Mouse (Mus musculus) megakaryocyte, embryonic 14.5 days (primary cell): Measurements from ENCODE around the gene Marc2. TPM values are rescaled to one million over a fixed set of nuclear protein-coding genes. Genes with fewer than 3 reads are reported as not detected.

Source experiments
- H3K27me3 ChIP-seq: replicated peaks from 2 replicates; pipeline ENCODE3; 2012; ENCODE audit warnings: inconsistent platforms
- H3K36me3 ChIP-seq: replicated peaks from 2 replicates; pipeline ENCODE3; 2012; ENCODE audit warnings: low read length, inconsistent platforms, mixed read lengths
- H3K4me1 ChIP-seq: 2 replicates; pipeline ENCODE4 v1.6.1; 2012; ENCODE audit warnings: inconsistent platforms
- H3K4me3 ChIP-seq: replicated peaks from 2 replicates; pipeline ENCODE3; 2012; ENCODE audit warnings: moderate library complexity, mild to moderate bottlenecking, inconsistent platforms
- H3K9me3 ChIP-seq: 2 replicates; pipeline ENCODE4 v1.6.1; 2012; ENCODE audit warnings: inconsistent platforms
- FLI1 ChIP-seq: IDR thresholded peaks from 2 replicates; pipeline ENCODE4 v1.6.1; 2012; ENCODE audit warnings: low read length, inconsistent platforms, mixed read lengths
- GATA1 ChIP-seq: IDR thresholded peaks from 3 replicates; pipeline ENCODE4 v1.6.1; 2012; ENCODE audit warnings: mixed read lengths, low read length, inconsistent platforms, borderline replicate concordance
- polyA plus RNA-seq: library from polyadenylated mRNA; stranded (reverse); fragments of >175 nt; gene quantifications from 2 replicates; pipeline ENCODE4 v1.2.3, GENCODE M21; 2012; ENCODE audit warnings: low replicate concordance; ENCODE audit not compliant: insufficient read depth

Marc2 gene
- polyA plus RNA-seq, 1 experiment: 111 TPM

DNA sequence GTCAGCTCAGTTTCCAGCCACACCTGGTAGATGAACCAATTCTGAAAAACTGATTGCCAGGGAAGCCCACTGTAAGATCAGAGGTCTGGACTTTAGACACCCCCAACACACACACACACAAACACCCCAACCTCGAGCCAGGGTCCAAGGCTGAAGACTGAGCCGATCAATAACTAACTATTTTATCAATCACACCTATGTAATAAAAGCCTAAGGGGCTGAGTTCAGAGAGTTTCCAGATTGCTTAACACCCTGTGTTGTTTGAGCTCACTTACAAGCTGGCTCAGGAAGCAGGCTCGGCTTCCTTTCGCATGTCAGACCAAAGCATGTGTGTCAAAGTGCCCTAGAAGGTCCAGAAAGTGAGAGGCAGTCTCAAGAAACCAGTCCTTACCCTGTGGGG lies 8.6 kb downstream of the Marc2 start:
- Histone ChIP-seq H3K4me3 (no peak overlapping the region), H3K4me1 (peaks cover 31% of the 10 kb centered on the region), H3K36me3 (peaks cover 95% of the 10 kb centered on the region), H3K9me3 (peaks cover 4% of the 10 kb centered on the region; the same call in 1 of the 2 replicates), H3K27me3 (no peaks in the 10 kb centered on the region)
- TF ChIP-seq GATA1 (no peak), FLI1 (no peak)

DNA sequence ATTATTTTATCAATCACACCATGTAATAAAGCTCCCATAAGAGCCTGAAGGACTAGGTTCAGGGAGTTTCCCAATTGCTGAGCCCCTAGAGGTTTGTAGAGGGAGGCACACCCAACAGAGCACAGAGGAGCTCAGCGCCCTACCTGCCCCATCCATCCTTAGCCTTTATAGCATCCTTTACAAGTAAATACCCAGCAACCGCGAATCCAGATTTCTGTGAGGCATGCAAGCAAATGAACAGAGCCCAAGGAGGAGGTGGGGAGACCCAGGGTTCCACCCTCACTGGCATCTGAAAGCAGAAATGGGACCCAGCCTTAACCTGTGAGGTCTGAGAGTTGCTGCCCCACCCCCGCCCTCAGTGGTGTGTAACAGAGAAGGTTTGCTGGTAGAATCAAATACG lies 9.9 kb downstream of the Marc2 start:
- H3K4me3 ChIP-seq: no peak overlapping the region
- peaks cover 4% of the 10 kb centered on the region; the same call in 1 of the 2 replicates for H3K9me3 ChIP-seq
- no peak for TF ChIP-seq FLI1
- no peak for TF ChIP-seq GATA1
- peaks cover 97% of the 10 kb centered on the region for H3K36me3 ChIP-seq
- H3K27me3 ChIP-seq: no peaks in the 10 kb centered on the region
- H3K4me1 ChIP-seq: peaks cover 18% of the 10 kb centered on the region

DNA sequence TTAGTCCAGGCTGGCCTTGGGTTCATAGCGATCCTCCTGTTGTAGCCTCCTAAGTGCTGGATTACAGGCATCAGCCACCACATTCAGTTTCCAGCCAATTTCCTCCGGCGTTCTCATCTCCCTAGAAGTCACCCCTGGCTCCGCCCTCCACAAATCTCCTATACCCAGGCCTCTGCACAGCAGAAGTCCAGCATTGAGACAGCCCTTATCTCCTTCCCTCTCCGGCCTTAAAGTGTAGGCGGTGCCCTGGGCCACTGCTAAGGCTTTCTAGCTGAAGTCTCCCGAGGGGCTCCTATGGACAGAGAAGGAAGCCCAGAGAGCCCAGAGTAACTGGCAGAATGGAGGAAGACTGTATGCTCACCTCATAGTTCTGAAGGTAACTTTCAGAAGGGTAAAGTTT lies 12.8 kb downstream of the Marc2 start:
- no peaks in the 10 kb centered on the region for H3K27me3 ChIP-seq
- H3K36me3 ChIP-seq: peaks cover 97% of the 10 kb centered on the region
- no peak for TF ChIP-seq GATA1
- H3K4me3 ChIP-seq: no peak overlapping the region
- peaks cover 4% of the 10 kb centered on the region; the same call in 1 of the 2 replicates for H3K9me3 ChIP-seq
- H3K4me1 ChIP-seq: peaks cover 10% of the 10 kb centered on the region; the same call in 1 of the 2 replicates

DNA sequence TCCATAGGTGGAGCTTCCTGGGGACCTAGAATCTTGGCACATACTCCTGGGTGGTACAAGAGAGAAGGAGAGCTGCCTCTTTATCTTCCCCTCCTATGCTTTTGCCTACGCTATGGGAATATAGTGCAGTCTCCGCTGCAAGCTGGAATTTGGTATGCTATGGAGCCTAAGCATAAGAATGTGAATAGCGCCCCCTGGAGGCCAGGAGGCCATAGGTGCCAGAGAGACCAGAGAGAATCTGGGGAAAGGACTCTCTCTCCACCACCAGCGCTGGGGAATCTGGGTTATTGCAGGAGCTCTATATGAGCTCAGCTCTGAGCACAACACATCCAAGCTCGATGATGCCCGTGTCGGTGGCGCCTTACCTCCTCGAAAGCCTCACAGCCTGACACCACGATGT lies 14.0 kb downstream of the Marc2 start:
- Histone ChIP-seq H3K27me3 (no peaks in the 10 kb centered on the region), H3K9me3 (peaks cover 4% of the 10 kb centered on the region; the same call in 1 of the 2 replicates), H3K4me3 (no peak overlapping the region), H3K36me3 (peaks cover 96% of the 10 kb centered on the region), H3K4me1 (0 out of 2 replicates have a peak, but pooled peaks cover 6% of the 10 kb centered on the region)
- no peak for TF ChIP-seq FLI1
- no peak for TF ChIP-seq GATA1

DNA sequence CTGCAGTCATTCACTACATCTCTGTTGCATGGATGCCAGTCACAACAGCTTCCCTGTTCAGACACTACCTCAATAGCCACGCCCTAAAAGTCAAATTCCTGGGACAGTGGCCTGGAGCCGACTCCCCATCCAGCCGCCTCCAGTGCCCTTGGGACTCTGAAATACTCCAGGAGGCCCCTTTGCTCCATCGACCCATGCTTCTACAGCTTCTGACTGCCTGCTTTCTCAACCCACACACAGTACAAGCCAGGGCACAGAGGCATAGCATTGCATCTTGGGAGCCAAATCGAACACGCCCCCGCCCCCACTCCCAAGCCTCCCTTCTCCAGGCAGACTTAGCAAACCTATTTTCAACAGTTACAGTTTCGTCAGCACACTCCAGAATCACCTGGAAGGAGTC lies 16.4 kb downstream of the Marc2 start:
- no peaks in the 10 kb centered on the region for H3K27me3 ChIP-seq
- H3K4me3 ChIP-seq: no peak overlapping the region
- peaks cover 94% of the 10 kb centered on the region for H3K36me3 ChIP-seq
- TF ChIP-seq FLI1: no peak
- TF ChIP-seq GATA1: no peak
- peaks cover 2% of the 10 kb centered on the region; the same call in 1 of the 2 replicates for H3K9me3 ChIP-seq
- peaks cover 3% of the 10 kb centered on the region for H3K4me1 ChIP-seq

DNA sequence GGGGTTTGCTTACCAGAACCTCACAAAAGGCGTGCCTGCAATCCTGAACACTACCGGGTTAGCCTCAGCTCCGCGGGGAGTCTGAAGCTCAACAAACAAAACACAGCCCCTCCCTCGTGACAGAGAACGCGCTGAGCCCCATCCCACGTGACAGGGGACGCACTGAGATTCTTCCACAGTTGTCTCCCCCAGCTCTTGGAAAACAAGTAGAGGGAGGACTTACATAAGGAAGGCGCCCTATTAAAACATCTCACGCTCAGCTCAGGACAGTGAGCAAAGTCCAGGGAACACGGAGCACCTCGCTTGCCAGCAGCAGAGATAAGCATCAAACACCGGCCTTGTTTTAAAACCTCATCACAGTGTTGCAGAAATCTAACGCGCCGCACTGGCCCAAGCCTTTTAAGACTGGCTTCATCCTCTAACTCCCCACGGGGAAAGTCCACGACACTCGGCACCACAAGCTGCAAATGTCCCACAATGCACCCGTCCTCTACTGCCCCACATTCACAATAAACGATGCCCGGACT lies 19.0 kb downstream of the Marc2 start:
- Histone ChIP-seq H3K4me3 (no peak overlapping the region), H3K4me1 (peaks cover 12% of the 10 kb centered on the region), H3K9me3 (no peaks in the 10 kb centered on the region), H3K36me3 (peaks cover 87% of the 10 kb centered on the region), H3K27me3 (no peaks in the 10 kb centered on the region)
- TF ChIP-seq GATA1 (no peak), FLI1 (no peak)

DNA sequence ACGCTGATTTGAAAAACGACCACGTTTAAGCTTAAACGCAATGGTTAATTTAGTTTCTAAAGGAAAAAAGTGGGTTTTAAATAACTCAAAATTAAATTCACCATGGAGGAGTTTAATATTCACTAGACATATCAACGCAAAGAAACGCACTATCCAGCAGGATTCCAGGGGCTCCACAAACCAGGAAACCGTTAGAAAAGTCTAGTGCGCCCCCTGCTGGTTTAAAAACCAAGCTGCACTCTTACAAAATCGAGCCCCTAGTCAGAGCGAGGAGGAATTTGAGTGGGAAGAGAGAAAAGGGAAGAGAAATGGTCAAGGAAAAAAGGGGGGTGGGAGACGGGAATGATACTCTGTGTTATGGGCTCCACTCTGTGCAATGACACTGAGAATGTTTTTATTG lies 21.2 kb downstream of the Marc2 start:
- no peaks in the 10 kb centered on the region for H3K9me3 ChIP-seq
- H3K4me1 ChIP-seq: peaks cover 9% of the 10 kb centered on the region
- H3K27me3 ChIP-seq: no peaks in the 10 kb centered on the region
- H3K4me3 ChIP-seq: no peak overlapping the region
- TF ChIP-seq GATA1: no peak
- TF ChIP-seq FLI1: no peak
- peaks cover 85% of the 10 kb centered on the region for H3K36me3 ChIP-seq

DNA sequence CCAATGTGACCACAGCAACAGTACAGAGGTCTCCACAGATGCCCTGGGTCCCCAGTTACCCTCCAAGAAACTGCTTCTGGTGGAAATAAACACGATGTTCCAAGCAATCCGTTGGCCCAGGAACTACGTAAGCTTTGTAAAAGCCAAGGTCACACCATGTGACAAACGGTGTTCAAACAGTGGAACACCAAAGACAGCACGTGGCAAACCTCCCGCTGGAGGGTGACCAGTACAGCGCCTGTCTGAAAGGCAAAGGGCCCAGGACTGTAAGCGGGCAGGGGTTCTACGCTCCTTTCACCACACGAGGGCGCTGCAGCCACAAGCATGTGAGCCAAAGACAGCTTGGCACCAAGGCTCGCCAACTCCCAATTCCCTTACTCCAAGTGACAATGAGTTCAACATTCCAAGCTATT lies 21.8 kb downstream of the Marc2 start:
- Histone ChIP-seq H3K4me3 (peak overlapping the region; percentile 26), H3K36me3 (peaks cover 84% of the 10 kb centered on the region), H3K4me1 (peaks cover 9% of the 10 kb centered on the region), H3K9me3 (no peaks in the 10 kb centered on the region), H3K27me3 (no peaks in the 10 kb centered on the region)
- no peak for TF ChIP-seq FLI1

DNA sequence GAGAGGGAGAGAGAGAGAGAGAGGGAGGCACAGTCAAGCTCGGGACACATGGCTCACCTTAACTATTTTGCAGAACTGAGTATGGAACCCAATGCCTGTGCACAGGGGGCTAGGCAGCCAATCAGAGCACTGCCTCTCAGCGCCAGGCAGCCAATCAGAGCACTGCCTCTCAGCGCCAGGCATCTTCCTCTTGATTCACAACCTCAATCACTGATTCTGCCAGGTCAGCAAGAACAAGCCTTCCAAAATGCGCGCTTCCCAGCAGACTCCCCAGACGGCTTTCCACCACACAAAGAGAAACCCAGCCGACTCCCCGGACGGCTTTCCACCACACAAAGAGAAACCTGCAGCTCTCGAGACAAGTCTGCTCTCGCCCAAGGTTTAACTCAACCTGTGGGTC lies 23.6 kb downstream of the Marc2 start:
- Histone ChIP-seq H3K4me3 (no peak overlapping the region), H3K27me3 (no peaks in the 10 kb centered on the region), H3K9me3 (no peaks in the 10 kb centered on the region), H3K36me3 (peaks cover 86% of the 10 kb centered on the region), H3K4me1 (peaks cover 9% of the 10 kb centered on the region)
- TF ChIP-seq GATA1 (no peak), FLI1 (no peak)

DNA sequence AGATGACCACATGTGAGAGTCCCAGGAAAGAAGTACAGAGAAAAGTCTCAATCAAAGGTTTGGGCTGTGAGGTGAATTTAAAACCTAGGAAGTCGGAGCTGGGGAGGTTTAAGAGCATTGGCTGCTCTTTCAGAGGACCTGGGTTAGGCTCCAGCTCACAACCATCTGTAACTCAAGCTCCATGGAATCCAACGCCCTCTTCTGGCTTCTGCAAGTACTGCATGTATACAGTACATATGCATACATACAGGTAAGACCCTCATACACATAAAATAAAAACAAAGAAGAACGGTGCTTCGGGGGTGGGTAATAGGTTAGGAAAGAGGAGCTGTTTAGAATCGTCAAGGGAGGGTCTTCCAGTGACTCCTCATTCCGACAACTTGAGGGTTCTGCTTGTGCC lies 28.5 kb downstream of the Marc2 start:
- H3K4me3 ChIP-seq: no peak overlapping the region
- no peak for TF ChIP-seq GATA1
- TF ChIP-seq FLI1: no peak
- peaks cover 83% of the 10 kb centered on the region for H3K36me3 ChIP-seq
- H3K4me1 ChIP-seq: peaks cover 5% of the 10 kb centered on the region; the same call in 1 of the 2 replicates
- no peaks in the 10 kb centered on the region for H3K27me3 ChIP-seq
- no peaks in the 10 kb centered on the region for H3K9me3 ChIP-seq
